Mouse (Mus musculus) hindbrain, embryonic 16.5 days (tissue): ENCODE data around the gene Dip2b. TPM values are rescaled to one million over a fixed set of nuclear protein-coding genes. Genes with fewer than 3 reads are reported as not detected.

Source experiments
- ATAC-seq: fragments of 200-750 bp; cut with Nextera tagmentation; 2 replicates; pipeline ENCODE4 v1.8.0; 2017; ENCODE audit warnings: moderate TSS enrichment, moderate library complexity
- H3K27ac ChIP-seq: fragments of 300-500 bp; sonication (generic); 2 replicates; pipeline ENCODE4 v1.5.1; 2014; ENCODE audit warnings: low read depth, mild to moderate bottlenecking, control low read depth, low read length, moderate library complexity
- H3K27me3 ChIP-seq: fragments of 300-500 bp; sonication (generic); replicated peaks from 2 replicates; pipeline ENCODE4 v1.6.1; 2014; ENCODE audit warnings: low read length; ENCODE audit not compliant: control insufficient read depth, insufficient read depth
- H3K36me3 ChIP-seq: fragments of 300-500 bp; sonication (generic); 2 replicates; pipeline ENCODE4 v1.6.1; 2014; ENCODE audit warnings: mild to moderate bottlenecking, low read length, moderate library complexity, mixed read lengths; ENCODE audit not compliant: control insufficient read depth, insufficient read depth
- H3K4me1 ChIP-seq: fragments of 300-500 bp; sonication (generic); 2 replicates; pipeline ENCODE4 v1.6.1; 2014; ENCODE audit warnings: low read depth, low read length; ENCODE audit not compliant: control insufficient read depth, insufficient read depth
- H3K4me2 ChIP-seq: fragments of 300-500 bp; sonication (generic); 2 replicates; pipeline ENCODE4 v1.6.1; 2014; ENCODE audit warnings: mild to moderate bottlenecking, low read length, control low read depth, moderate library complexity
- H3K4me3 ChIP-seq: fragments of 300-500 bp; sonication (generic); 2 replicates; pipeline ENCODE4 v1.5.1; 2014; ENCODE audit warnings: mild to moderate bottlenecking, low read length, control low read depth, moderate library complexity
- H3K9ac ChIP-seq: fragments of 300-500 bp; sonication (generic); 2 replicates; pipeline ENCODE4 v1.6.1; 2014; ENCODE audit warnings: low read depth, mild to moderate bottlenecking, control low read depth, low read length, moderate library complexity
- H3K9me3 ChIP-seq: fragments of 300-500 bp; sonication (generic); 2 replicates; pipeline ENCODE4 v1.6.1; 2014; ENCODE audit warnings: mild to moderate bottlenecking, low read length, moderate library complexity; ENCODE audit not compliant: control insufficient read depth
- WGBS: fragments of 180-500 bp; shearing (Covaris S2); extraction: QIAGEN DNeasy Blood & Tissue Kit; methylation state at CpG from one replicate; pipeline ENCODE4 v1.1.7; 2014; 5-methylcytosine and 5-hydroxymethylcytosine counted together
- polyA plus RNA-seq: library from polyadenylated mRNA; unstranded; fragments of >200 nt; fragmentation: Nextera tagmentation; extraction: Ambion mirVana; gene quantifications from 2 replicates; pipeline ENCODE4 v1.2.1, GENCODE M21; 2015

Gene Dip2b
- polyA plus RNA-seq = 12.4 and 16.4 TPM in 2 replicates

DNA sequence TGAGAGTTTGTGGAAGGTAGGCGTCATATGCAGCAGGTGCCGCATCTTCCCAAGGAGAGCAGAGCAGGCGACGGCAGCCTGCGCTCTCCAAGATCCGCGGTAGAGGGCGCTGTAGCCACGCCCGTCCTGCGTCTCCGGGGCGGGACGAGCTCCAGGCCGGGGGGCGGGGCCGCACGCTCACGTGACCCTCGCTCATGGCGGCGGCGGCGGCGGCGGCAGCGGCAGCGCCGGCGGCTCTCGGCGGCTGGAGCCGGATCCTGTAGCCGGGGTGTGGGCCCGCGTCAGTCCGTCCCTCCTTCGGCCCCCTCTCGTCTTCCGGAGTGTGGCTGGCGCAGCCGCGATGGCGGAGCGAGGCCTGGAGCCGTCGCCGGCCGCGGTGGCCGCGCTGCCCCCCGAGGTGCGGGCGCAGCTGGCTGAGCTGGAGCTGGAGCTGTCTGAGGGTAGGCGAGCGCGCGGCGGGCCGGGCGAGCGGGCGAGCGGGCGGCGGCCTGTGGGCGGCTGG lies at the start of gene Dip2b:
Gene Dip2b, plus strand, starts transcription at position 195 of the 502 bp plus-strand sequence.
- peak within 1 kb of the TSS; percentile 56 for H3K4me2 ChIP-seq
- ATAC-seq = peak; percentile 92
- H3K36me3 ChIP-seq = no peaks in the 10 kb centered on the region
- H3K27me3 ChIP-seq = no peaks in the 10 kb centered on the region
- peak within 1 kb of the TSS; percentile 91 for H3K4me3 ChIP-seq
- H3K9ac ChIP-seq = peak within 1 kb of the TSS; percentile 99
- H3K27ac ChIP-seq = peak within 1 kb of the TSS; percentile 99
- peaks cover 23% of the 10 kb centered on the region for H3K4me1 ChIP-seq
- no peaks in the 10 kb centered on the region for H3K9me3 ChIP-seq
- WGBS = under 1% methylated on average over 30 of the region's 68 CpGs

- Histone ChIP-seq H3K9me3 (no peaks in the 10 kb centered on the region), H3K27me3 (no peaks in the 10 kb centered on the region), H3K4me3 (no peak overlapping the region), H3K4me1 (no peaks in the 10 kb centered on the region), H3K36me3 (peaks cover 17% of the 10 kb centered on the region), H3K27ac (no peak overlapping the region), H3K4me2 (no peak overlapping the region), H3K9ac (no peak overlapping the region)
- no peak for ATAC-seq
- 93% methylated on average over 1 of the region's 1 CpGs for WGBS
These were observed 45.4 kb upstream of the Dip2b start for GRCm38 (mm10) chr15:99993100-99993499.

- H3K27me3 ChIP-seq = no peaks in the 10 kb centered on the region
- no peaks in the 10 kb centered on the region for H3K9me3 ChIP-seq
- H3K36me3 ChIP-seq = peaks cover 23% of the 10 kb centered on the region
- no peak for ATAC-seq
- no peak overlapping the region for H3K27ac ChIP-seq
- no peaks in the 10 kb centered on the region for H3K4me1 ChIP-seq
- H3K4me2 ChIP-seq = no peak overlapping the region
- no peak overlapping the region for H3K9ac ChIP-seq
- no peak overlapping the region for H3K4me3 ChIP-seq
- 96% methylated on average over 6 of the region's 6 CpGs for WGBS
These were observed 41.2 kb upstream of the Dip2b start for GRCm38 (mm10) chr15:99997114-99997804.

DNA sequence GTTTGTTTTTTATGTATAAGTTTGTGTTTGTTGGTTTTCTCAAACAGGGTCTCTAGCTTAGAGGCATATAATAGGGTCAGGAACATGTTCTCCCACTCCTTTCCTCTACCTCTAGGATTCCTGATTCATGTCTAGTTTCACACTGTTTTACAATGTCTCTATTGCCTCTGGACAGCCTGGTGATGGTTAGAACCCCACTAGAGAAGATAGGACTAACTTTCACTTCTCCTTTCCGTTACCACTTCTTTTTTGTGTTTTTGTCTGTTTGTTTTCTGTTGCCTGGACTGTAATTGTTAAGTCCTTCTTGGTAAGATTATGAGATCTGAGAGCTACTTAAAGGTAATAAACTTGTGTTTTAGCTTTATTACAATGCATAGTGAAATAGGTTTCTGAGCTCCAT lies 39.1 kb upstream of the Dip2b start:
- Histone ChIP-seq H3K4me1 (no peaks in the 10 kb centered on the region), H3K36me3 (peaks cover 21% of the 10 kb centered on the region), H3K27ac (no peak overlapping the region), H3K9me3 (no peaks in the 10 kb centered on the region), H3K27me3 (no peaks in the 10 kb centered on the region), H3K4me3 (no peak overlapping the region), H3K4me2 (no peak overlapping the region), H3K9ac (no peak overlapping the region)
- ATAC-seq = no peak
- WGBS = 89% methylated on average over 1 of the region's 1 CpGs

DNA sequence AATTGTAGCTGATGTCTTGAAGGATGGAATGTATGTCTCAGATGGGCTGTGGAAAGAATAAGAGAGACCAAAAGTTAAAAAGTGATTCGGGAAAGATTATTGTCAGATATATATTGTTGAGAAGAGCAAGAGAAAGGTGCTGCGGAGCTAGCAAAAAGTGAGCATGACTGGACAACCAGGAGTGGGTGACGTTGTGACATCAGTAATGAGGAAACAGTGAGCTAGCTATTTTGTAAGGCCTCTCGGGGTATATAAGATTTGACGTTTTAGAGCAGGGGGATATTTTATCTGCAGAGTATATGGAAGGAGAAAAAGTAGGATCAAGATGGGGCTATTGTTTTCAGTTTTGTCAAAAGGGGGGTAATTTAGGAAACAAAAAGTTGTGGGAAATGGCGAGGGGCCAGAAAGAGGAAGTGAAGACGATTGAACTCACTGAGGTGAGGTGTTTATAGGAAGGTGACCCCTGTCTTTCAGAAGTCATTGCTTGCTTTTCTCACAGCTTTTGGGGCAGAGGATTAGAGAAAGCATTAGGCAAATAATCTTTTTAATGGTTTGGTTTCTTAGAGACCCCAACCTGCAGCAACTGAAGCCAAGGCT lies 33.7 kb upstream of the Dip2b start:
- Histone ChIP-seq H3K4me2 (no peak overlapping the region), H3K4me1 (no peaks in the 10 kb centered on the region), H3K27ac (no peak overlapping the region), H3K9ac (no peak overlapping the region), H3K27me3 (no peaks in the 10 kb centered on the region), H3K9me3 (no peaks in the 10 kb centered on the region), H3K36me3 (peaks cover 17% of the 10 kb centered on the region; the same call in 1 of the 2 replicates), H3K4me3 (no peak overlapping the region)
- WGBS = 90% methylated on average over 7 of the region's 7 CpGs
- ATAC-seq = no peak

- Histone ChIP-seq H3K4me2 (no peak overlapping the region), H3K4me1 (no peaks in the 10 kb centered on the region), H3K4me3 (no peak overlapping the region), H3K27ac (no peak overlapping the region), H3K36me3 (peaks cover 22% of the 10 kb centered on the region), H3K9me3 (no peaks in the 10 kb centered on the region), H3K27me3 (no peaks in the 10 kb centered on the region), H3K9ac (no peak overlapping the region)
- no peak for ATAC-seq
These were observed 32.3 kb upstream of the Dip2b start for GRCm38 (mm10) chr15:100006180-100006579.

DNA sequence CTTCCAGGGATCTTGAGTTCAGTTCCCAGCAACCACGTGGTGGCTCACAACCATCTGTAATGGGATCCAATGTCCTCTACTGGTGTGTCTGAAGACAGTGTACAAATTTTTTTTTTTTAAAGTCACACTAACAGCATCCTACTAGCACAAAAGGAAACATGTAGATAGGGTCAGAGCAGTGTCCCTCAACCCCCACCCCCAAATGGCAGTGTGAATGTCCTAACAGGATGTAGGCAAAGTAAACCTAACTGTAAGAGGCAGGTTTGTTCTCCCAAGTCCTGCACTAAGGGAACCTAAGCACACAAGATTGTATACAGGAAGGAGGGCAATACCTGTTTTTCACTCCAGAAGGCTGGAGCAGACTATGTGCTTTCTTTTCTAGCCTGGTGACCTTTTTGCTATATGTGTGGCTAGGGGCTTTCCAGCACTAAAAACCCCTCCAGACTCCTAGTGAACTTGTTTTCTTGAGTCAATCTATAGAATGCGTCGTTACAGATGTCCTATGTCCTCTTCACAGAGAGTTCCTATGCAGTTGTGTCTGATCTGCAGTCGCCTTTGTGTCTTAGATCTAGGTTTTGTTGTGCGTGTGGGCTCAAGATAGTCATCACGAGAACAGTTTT lies 20.1 kb upstream of the Dip2b start:
- Histone ChIP-seq H3K9me3 (no peaks in the 10 kb centered on the region), H3K4me1 (no peaks in the 10 kb centered on the region), H3K4me2 (no peak overlapping the region), H3K27ac (no peak overlapping the region), H3K27me3 (no peaks in the 10 kb centered on the region), H3K36me3 (no peaks in the 10 kb centered on the region), H3K9ac (no peak overlapping the region), H3K4me3 (no peak overlapping the region)
- WGBS = 77% methylated on average over 6 of the region's 6 CpGs
- ATAC-seq = no peak

- 88% methylated on average over 1 of the region's 1 CpGs for WGBS
- H3K9ac ChIP-seq = no peak overlapping the region
- H3K4me3 ChIP-seq = no peak overlapping the region
- no peaks in the 10 kb centered on the region for H3K36me3 ChIP-seq
- H3K27me3 ChIP-seq = no peaks in the 10 kb centered on the region; the same call in 1 of the 2 replicates
- no peak overlapping the region for H3K27ac ChIP-seq
- ATAC-seq = no peak
- H3K4me1 ChIP-seq = no peaks in the 10 kb centered on the region
- no peaks in the 10 kb centered on the region for H3K9me3 ChIP-seq
- H3K4me2 ChIP-seq = no peak overlapping the region
These were observed 17.3 kb upstream of the Dip2b start for GRCm38 (mm10) chr15:100021175-100021574.

DNA sequence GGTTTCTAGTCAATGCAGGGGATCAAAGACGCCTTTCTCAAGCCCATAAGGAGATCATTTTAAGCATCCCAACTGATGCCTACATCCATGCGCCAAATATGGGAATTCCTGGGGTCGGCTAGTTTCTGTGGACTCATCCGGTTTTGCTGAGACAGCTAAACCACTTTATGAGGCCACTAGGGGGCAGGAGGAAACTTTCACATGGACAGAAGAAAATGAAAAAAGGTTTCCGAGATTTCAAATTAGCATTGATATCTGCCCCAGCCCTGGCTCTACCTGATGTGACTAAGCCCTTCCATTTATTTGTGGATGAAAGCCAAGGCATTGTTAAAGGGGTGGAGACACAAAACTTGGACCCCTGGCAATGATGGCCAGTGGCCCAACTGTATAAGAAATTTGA lies 15.5 kb upstream of the Dip2b start:
- no peak for ATAC-seq
- Histone ChIP-seq H3K9ac (no peak overlapping the region), H3K27ac (no peak overlapping the region), H3K36me3 (no peaks in the 10 kb centered on the region), H3K4me1 (no peaks in the 10 kb centered on the region), H3K4me2 (no peak overlapping the region), H3K9me3 (no peaks in the 10 kb centered on the region), H3K27me3 (no peaks in the 10 kb centered on the region; the same call in 1 of the 2 replicates), H3K4me3 (no peak overlapping the region)
- WGBS = 18% methylated on average over 5 of the region's 5 CpGs
